Comparison of ENCODE assay signal across 9 mouse cellular contexts in the genomic region with DNA sequence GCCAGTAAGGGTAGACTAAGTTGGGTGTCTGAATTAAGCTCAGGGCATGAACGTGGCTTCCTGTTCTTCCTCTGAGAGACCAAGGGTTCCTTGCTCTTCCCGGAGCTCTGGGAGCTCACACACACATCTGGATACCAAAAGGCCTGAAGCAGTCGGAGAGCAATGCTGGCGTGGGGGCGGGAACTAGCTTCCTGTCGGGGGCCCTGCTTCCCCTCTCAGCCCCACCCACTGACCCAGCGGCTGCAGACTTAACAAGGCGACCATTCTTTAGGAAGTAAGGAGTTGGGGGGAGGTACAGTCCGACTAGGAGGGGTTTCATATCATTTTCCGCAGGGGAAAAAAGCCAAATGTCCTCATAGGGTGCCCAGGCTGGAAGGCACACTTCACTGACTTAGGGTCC.
A peak's percentile ranks its signal among the peaks of the same experiment; 100 is the strongest.
DNase-seq lines count a peak whose midpoint lies in the region; ATAC-seq and TF ChIP-seq lines count a peak whose summit lies in the region.
"Had no signal": no experiment of that assay in that cellular context is flagged by ENCODE, and none has a peak within 500 bp of the region (broad histone marks: within the 10 kb centered on the region; RNA-seq: fewer than 3 reads in every experiment).

No protein-coding gene starts in this region.

- peak; percentile 46 for DNase-seq in gastrocnemius, postnatal 10 days
- no peak for DNase-seq in gastrocnemius, postnatal 36 days
- DNase-seq in c-Kit-positive CD71-negative TER-119-negative erythroid progenitor cells, embryonic 14.5 days (ENCODE audit: low read depth), result peak; percentile 78
- peak; percentile 93 for DNase-seq in kidney, postnatal 0 days (ENCODE audit: low spot score)
- DNase-seq in cerebellum, adult 8-10 months, result no peak
- DNase-seq in left cerebral cortex, postnatal 14 days (ENCODE audit: low spot score in 2 of 2), result no peak

- H3K4me3 ChIP-seq in heart, embryonic 14.5 days (ENCODE audit: control insufficient read depth in 1 of 2, insufficient read depth in 1 of 2, low read depth in 1 of 2, low read length in 2 of 2), result no peak overlapping the region
- no peak overlapping the region for H3K4me3 ChIP-seq in kidney, postnatal 0 days (replicated peaks; ENCODE audit: low read depth, low read length)
- H3K4me3 ChIP-seq: neural tube, embryonic 12.5 days had no signal

- H3K9me3 ChIP-seq in heart, embryonic 14.5 days (ENCODE audit: control insufficient read depth, low read length), result no peaks in the 10 kb centered on the region
- no peaks in the 10 kb centered on the region for H3K9me3 ChIP-seq in kidney, postnatal 0 days (replicated peaks; ENCODE audit: low read length)
- H3K9me3 ChIP-seq: neural tube, embryonic 12.5 days had no signal

- H3K27ac ChIP-seq in heart, embryonic 14.5 days (replicated peaks in 1 of 2; ENCODE audit: control insufficient read depth in 1 of 2, insufficient read depth in 1 of 2, low read depth in 2 of 2, low read length in 2 of 2), result peak overlapping the region; percentile 73 to 88
- peak overlapping the region; percentile 84 for H3K27ac ChIP-seq in kidney, postnatal 0 days
- H3K27ac ChIP-seq: neural tube, embryonic 12.5 days had no signal

- peaks cover 23 to 33% of the 10 kb centered on the region in 2 experiments for H3K4me1 ChIP-seq in heart, embryonic 14.5 days (ENCODE audit: control insufficient read depth in 2 of 2, insufficient read depth in 2 of 2, low read length in 2 of 2)
- 0 out of 2 replicates have a peak, but pooled peaks cover 3% of the 10 kb centered on the region for H3K4me1 ChIP-seq in kidney, postnatal 0 days (replicated peaks; ENCODE audit: insufficient read depth, low read length)
- H3K4me1 ChIP-seq: neural tube, embryonic 12.5 days had no signal

- 0 out of 2 replicates have a peak overlapping the region, but pooled peaks have one; percentile 7 for H3K9ac ChIP-seq in heart, embryonic 14.5 days (ENCODE audit: low read length)
- no peak overlapping the region for H3K9ac ChIP-seq in kidney, postnatal 0 days (ENCODE audit: low read depth, low read length)
- H3K9ac ChIP-seq: neural tube, embryonic 12.5 days had no signal

- H3K36me3 ChIP-seq in heart, embryonic 14.5 days (ENCODE audit: control insufficient read depth, insufficient read depth, low read length), result peaks cover 82% of the 10 kb centered on the region
- H3K36me3 ChIP-seq in kidney, postnatal 0 days (ENCODE audit: insufficient read depth, low read length), result peaks cover 42% of the 10 kb centered on the region

- H3K4me2 ChIP-seq in heart, embryonic 14.5 days (ENCODE audit: low read length), result 0 out of 2 replicates have a peak overlapping the region, but pooled peaks have one; percentile 11
- peak overlapping the region; percentile 3; the same call in 1 of the 2 replicates for H3K4me2 ChIP-seq in kidney, postnatal 0 days (ENCODE audit: low read length)
- H3K4me2 ChIP-seq: neural tube, embryonic 12.5 days had no signal

- no peaks in the 10 kb centered on the region for H3K27me3 ChIP-seq in heart, embryonic 14.5 days (ENCODE audit: control insufficient read depth, insufficient read depth, low read length)
- no peaks in the 10 kb centered on the region for H3K27me3 ChIP-seq in kidney, postnatal 0 days (ENCODE audit: insufficient read depth, low read length)
- H3K27me3 ChIP-seq: neural tube, embryonic 12.5 days had no signal

- ATAC-seq in heart, embryonic 14.5 days (ENCODE audit: insufficient number of reproducible peaks, insufficient read depth, low FRiP score, low read depth), result peak; percentile 57
- no peak; the same call in 1 of the 2 replicates for ATAC-seq in kidney, postnatal 0 days (replicated peaks; ENCODE audit: low FRiP score, low read depth)
- ATAC-seq in megakaryocyte, adult 5-6 weeks (ENCODE audit: poor library complexity, severe bottlenecking), result peak; percentile 86

- WGBS in heart, embryonic 14.5 days, result 45% methylated on average over 10 of the region's 10 CpGs
- 15% methylated on average over 10 of the region's 10 CpGs for WGBS in kidney, postnatal 0 days

- no peak for TF ChIP-seq CTCF in kidney, postnatal 0 days (IDR thresholded peaks at IDR 0.05; ENCODE audit: low read depth)

- intact Hi-C loops in gastrocnemius, postnatal 36 days (cut with DNase I), result no loop called here
- intact Hi-C loops in left cerebral cortex, postnatal 14 days (cut with DNase I), result no loop called here

Comparison
In these comparisons a context has a peak if more than half of its experiments do, and no peak if none do; other contexts are left out.
1. DNase-seq: peak in gastrocnemius, postnatal 10 days (single experiment), c-Kit-positive CD71-negative TER-119-negative erythroid progenitor cells, embryonic 14.5 days (single experiment) and kidney, postnatal 0 days (single experiment); none in gastrocnemius, postnatal 36 days (0 of 2), cerebellum, adult 8-10 months (single experiment) and left cerebral cortex, postnatal 14 days (0 of 2).